Mouse (Mus musculus): ENCODE measurements around the gene Rapgef6. TPM values are rescaled to one million over a fixed set of nuclear protein-coding genes. Genes with fewer than 3 reads are reported as not detected.

The Rapgef6 gene
- polyA plus RNA-seq, 1 experiment from 2014 or later: 27.2 TPM

DNA sequence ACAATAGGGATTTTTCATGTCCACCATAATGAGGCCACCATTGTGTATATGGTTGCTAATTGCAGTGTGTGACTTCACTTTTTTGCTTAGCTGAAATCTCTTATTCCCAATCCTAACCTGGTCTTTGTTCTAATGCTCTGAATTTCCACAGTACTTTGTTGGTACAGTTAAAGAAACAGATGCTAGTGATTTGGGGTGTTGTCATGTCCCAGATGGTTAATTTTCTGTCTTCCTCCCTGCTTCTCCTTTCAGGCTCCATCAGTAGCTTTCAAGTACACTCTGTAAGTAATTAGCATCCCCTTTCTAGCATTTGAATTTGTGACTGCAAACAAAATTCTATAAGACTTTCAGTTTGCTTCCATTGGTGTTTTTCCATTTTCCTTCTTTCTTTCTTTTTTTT lies 17.7 kb downstream of the Rapgef6 start:
- DNase-seq (ENCODE audit: low spot score) (no peak), ATAC-seq (replicated peaks; ENCODE audit: low FRiP score) (no peak)
- no peak overlapping the region for H3K27ac ChIP-seq (ENCODE audit: low read depth, low read length)
- H3K4me1 ChIP-seq (replicated peaks; ENCODE audit: control insufficient read depth, insufficient read depth, low read length): peaks cover 13% of the 10 kb centered on the region
- no peaks in the 10 kb centered on the region for H3K27me3 ChIP-seq (replicated peaks; ENCODE audit: control insufficient read depth, insufficient read depth, low read length)
- no peaks in the 10 kb centered on the region for H3K36me3 ChIP-seq (ENCODE audit: control insufficient read depth, insufficient read depth, low read length)
- H3K9ac ChIP-seq (ENCODE audit: low read depth, low read length): no peak overlapping the region
- H3K4me3 ChIP-seq (ENCODE audit: low read depth, low read length): no peak overlapping the region
- no peak overlapping the region for H3K4me2 ChIP-seq
- H3K9me3 ChIP-seq (ENCODE audit: control insufficient read depth, low read length): no peaks in the 10 kb centered on the region

GRCm38 (mm10) chr11:54542414-54542813 lies 19.8 kb downstream of the Rapgef6 start:
- H3K4me3 ChIP-seq (ENCODE audit: low read depth, low read length): no peak overlapping the region
- ATAC-seq (replicated peaks; ENCODE audit: low FRiP score): peak; percentile 85
- no peaks in the 10 kb centered on the region for H3K9me3 ChIP-seq (ENCODE audit: control insufficient read depth, low read length)
- no peak overlapping the region for H3K9ac ChIP-seq (ENCODE audit: low read depth, low read length)
- H3K4me2 ChIP-seq: peak overlapping the region; percentile 23; the same call in 1 of the 2 replicates
- DNase-seq (ENCODE audit: low spot score): no peak
- H3K27ac ChIP-seq (ENCODE audit: low read depth, low read length): no peak overlapping the region
- H3K36me3 ChIP-seq (ENCODE audit: control insufficient read depth, insufficient read depth, low read length): 0 out of 2 replicates have a peak, but pooled peaks cover 2% of the 10 kb centered on the region
- no peaks in the 10 kb centered on the region for H3K27me3 ChIP-seq (replicated peaks; ENCODE audit: control insufficient read depth, insufficient read depth, low read length)
- peaks cover 10% of the 10 kb centered on the region for H3K4me1 ChIP-seq (replicated peaks; ENCODE audit: control insufficient read depth, insufficient read depth, low read length)

DNA sequence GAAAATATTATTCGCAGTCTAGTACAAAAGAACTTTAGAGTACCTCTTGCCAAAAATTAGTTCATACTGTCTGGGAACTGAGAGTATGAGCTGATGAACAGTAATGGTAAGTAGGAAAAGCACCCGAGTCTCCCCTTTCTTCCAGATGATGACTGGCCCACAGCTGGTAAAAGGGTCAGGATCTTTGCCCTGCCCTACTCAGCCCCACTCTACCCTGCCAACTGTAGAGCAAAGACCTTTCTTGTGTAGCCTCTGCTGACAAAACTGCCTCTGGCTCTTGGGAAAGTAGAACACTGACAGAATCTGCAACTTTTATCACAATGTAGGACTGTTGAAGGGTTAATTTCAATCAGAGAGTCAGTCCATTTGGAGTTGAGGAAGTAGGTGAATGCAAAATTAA lies 32.3 kb downstream of the Rapgef6 start:
- H3K4me2 ChIP-seq: no peak overlapping the region
- no peak overlapping the region for H3K27ac ChIP-seq (ENCODE audit: low read depth, low read length)
- H3K36me3 ChIP-seq (ENCODE audit: control insufficient read depth, insufficient read depth, low read length): no peaks in the 10 kb centered on the region
- no peaks in the 10 kb centered on the region for H3K27me3 ChIP-seq (replicated peaks; ENCODE audit: control insufficient read depth, insufficient read depth, low read length)
- no peak for DNase-seq (ENCODE audit: low spot score)
- no peaks in the 10 kb centered on the region for H3K4me1 ChIP-seq (replicated peaks; ENCODE audit: control insufficient read depth, insufficient read depth, low read length)
- H3K4me3 ChIP-seq (ENCODE audit: low read depth, low read length): no peak overlapping the region
- ATAC-seq (replicated peaks; ENCODE audit: low FRiP score): no peak
- 89% methylated on average over 2 of the region's 2 CpGs for WGBS
- no peaks in the 10 kb centered on the region for H3K9me3 ChIP-seq (ENCODE audit: control insufficient read depth, low read length)
- no peak overlapping the region for H3K9ac ChIP-seq (ENCODE audit: low read depth, low read length)

DNA sequence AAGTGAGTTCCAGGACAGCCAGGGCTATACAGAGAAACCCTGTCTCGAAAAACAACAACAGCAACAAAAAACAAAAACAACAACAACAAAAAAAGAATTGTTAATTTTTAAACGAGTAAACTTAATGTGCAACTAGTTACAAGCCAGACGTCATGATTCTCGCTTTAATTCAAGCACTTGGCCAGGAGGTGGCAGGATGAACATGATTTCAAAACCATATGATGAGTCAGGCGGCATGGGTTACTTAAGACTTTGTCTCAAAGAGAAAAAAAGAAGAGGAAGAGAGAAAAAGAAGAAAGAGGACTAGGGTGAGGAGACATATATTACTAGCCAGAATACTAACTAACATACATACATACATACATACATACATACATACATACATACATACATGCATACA lies 40.1 kb downstream of the Rapgef6 start:
- Histone ChIP-seq H3K27me3 (replicated peaks; ENCODE audit: control insufficient read depth, insufficient read depth, low read length) (no peaks in the 10 kb centered on the region), H3K4me2 (no peak overlapping the region), H3K36me3 (ENCODE audit: control insufficient read depth, insufficient read depth, low read length) (no peaks in the 10 kb centered on the region), H3K27ac (ENCODE audit: low read depth, low read length) (no peak overlapping the region), H3K4me3 (ENCODE audit: low read depth, low read length) (no peak overlapping the region), H3K9me3 (ENCODE audit: control insufficient read depth, low read length) (no peaks in the 10 kb centered on the region), H3K9ac (ENCODE audit: low read depth, low read length) (no peak overlapping the region), H3K4me1 (replicated peaks; ENCODE audit: control insufficient read depth, insufficient read depth, low read length) (no peaks in the 10 kb centered on the region)
- ATAC-seq (replicated peaks; ENCODE audit: low FRiP score): no peak
- WGBS: 89% methylated on average over 5 of the region's 5 CpGs
- DNase-seq (ENCODE audit: low spot score): no peak

DNA sequence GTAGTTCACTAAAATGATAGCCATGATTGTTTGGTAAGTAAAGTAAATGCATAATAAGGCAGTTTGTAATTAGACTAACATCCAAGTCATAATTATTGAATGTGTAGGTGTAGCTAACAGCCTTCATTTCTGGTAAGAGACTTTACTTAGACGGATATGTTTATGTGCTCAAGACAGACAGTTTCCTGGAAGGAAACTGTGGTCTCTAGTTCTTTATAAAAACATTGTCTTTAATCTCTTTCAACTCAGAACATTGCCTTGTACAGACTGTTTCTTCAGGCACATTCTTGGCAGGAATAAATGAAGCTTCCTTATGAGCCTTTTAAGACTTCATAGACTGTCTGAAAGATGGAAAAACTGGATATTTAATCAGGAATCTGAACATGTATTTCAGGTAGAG lies 45.3 kb downstream of the Rapgef6 start:
- no peak overlapping the region for H3K9ac ChIP-seq (ENCODE audit: low read depth, low read length)
- no peaks in the 10 kb centered on the region for H3K9me3 ChIP-seq (ENCODE audit: control insufficient read depth, low read length)
- no peak overlapping the region for H3K4me2 ChIP-seq
- ATAC-seq (replicated peaks; ENCODE audit: low FRiP score): no peak
- 49% methylated on average over 1 of the region's 1 CpGs for WGBS
- DNase-seq (ENCODE audit: low spot score): no peak
- no peaks in the 10 kb centered on the region; the same call in 1 of the 2 replicates for H3K36me3 ChIP-seq (ENCODE audit: control insufficient read depth, insufficient read depth, low read length)
- no peaks in the 10 kb centered on the region for H3K27me3 ChIP-seq (replicated peaks; ENCODE audit: control insufficient read depth, insufficient read depth, low read length)
- no peaks in the 10 kb centered on the region for H3K4me1 ChIP-seq (replicated peaks; ENCODE audit: control insufficient read depth, insufficient read depth, low read length)
- no peak overlapping the region for H3K27ac ChIP-seq (ENCODE audit: low read depth, low read length)
- no peak overlapping the region for H3K4me3 ChIP-seq (ENCODE audit: low read depth, low read length)

DNA sequence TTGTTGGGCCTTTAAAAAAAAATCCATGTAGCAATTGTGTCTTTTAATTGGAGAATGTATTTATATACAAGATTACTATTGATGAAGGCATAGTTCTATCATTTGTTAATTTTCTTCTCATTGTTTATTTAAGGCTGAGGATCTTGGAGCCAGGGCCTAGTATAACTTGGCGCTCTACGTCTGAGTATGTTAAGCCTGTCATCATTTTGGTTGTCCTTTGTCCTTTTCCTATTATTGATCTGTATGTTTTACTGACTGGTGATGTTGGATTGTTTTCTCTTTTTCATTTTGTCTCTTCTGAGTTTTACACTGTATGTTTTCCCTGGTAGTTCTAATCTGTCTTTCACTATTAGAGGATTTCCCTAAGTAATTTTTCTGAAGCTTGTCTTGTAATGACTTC lies 52.1 kb downstream of the Rapgef6 start:
- no peak for DNase-seq (ENCODE audit: low spot score)
- Histone ChIP-seq H3K4me2 (no peak overlapping the region), H3K9me3 (ENCODE audit: control insufficient read depth, low read length) (no peaks in the 10 kb centered on the region), H3K27ac (ENCODE audit: low read depth, low read length) (no peak overlapping the region), H3K9ac (ENCODE audit: low read depth, low read length) (no peak overlapping the region), H3K36me3 (ENCODE audit: control insufficient read depth, insufficient read depth, low read length) (no peaks in the 10 kb centered on the region; the same call in 1 of the 2 replicates), H3K4me3 (ENCODE audit: low read depth, low read length) (no peak overlapping the region), H3K27me3 (replicated peaks; ENCODE audit: control insufficient read depth, insufficient read depth, low read length) (no peaks in the 10 kb centered on the region), H3K4me1 (replicated peaks; ENCODE audit: control insufficient read depth, insufficient read depth, low read length) (no peaks in the 10 kb centered on the region)
- ATAC-seq (replicated peaks; ENCODE audit: low FRiP score): no peak
- WGBS: 89% methylated on average over 2 of the region's 2 CpGs

DNA sequence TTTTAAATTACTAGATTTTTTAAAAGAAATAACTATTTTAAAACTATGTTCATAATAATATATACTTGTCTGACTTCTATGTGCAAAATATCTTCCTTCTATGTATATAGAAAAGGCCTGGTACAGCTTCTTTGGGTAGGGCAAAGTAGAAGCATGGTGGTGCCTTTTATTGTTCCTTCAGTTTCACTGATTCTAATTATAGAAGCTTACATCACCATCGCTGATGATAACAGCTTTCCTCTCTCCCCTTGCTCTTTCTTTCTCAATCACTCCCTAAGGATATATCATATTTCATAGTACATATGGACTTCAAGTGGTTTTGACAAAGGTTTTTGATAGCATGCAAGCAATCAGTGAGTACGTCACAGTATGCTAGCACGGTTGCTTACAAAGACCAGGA lies 69.9 kb downstream of the Rapgef6 start:
- 72% methylated on average over 3 of the region's 3 CpGs for WGBS
- Histone ChIP-seq H3K36me3 (ENCODE audit: control insufficient read depth, insufficient read depth, low read length) (no peaks in the 10 kb centered on the region), H3K27me3 (replicated peaks; ENCODE audit: control insufficient read depth, insufficient read depth, low read length) (no peaks in the 10 kb centered on the region), H3K27ac (ENCODE audit: low read depth, low read length) (no peak overlapping the region), H3K4me2 (no peak overlapping the region), H3K4me1 (replicated peaks; ENCODE audit: control insufficient read depth, insufficient read depth, low read length) (peaks cover 7% of the 10 kb centered on the region), H3K9me3 (ENCODE audit: control insufficient read depth, low read length) (no peaks in the 10 kb centered on the region), H3K4me3 (ENCODE audit: low read depth, low read length) (no peak overlapping the region), H3K9ac (ENCODE audit: low read depth, low read length) (no peak overlapping the region)
- DNase-seq (ENCODE audit: low spot score): no peak
- ATAC-seq (replicated peaks; ENCODE audit: low FRiP score): no peak

- no peak overlapping the region for H3K9ac ChIP-seq (ENCODE audit: low read depth, low read length)
- WGBS: 68% methylated on average over 2 of the region's 2 CpGs
These were observed 71.4 kb downstream of the Rapgef6 start for GRCm38 (mm10) chr11:54594049-54594448.

DNA sequence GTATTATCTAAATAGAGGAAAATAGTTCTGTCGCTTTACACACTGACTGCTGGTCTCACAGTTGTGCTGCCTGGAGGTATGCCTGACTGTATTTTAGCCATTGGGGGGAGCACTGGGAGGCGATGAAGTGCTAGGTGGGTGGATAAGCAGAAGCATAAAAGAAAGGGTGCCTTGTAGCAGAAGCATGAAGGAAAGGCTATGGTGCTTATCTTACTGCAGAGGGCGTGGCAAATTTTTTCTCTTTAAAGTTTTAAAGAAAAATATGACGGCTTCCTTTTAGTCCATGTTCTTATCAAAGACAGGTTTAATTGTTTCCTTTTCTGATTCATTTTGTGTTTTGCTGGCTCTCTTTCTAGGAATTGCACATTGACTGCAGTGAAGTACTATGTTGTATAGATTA lies 72.4 kb downstream of the Rapgef6 start:
- Histone ChIP-seq H3K4me1 (replicated peaks; ENCODE audit: control insufficient read depth, insufficient read depth, low read length) (peaks cover 11% of the 10 kb centered on the region), H3K4me3 (ENCODE audit: low read depth, low read length) (no peak overlapping the region), H3K27me3 (replicated peaks; ENCODE audit: control insufficient read depth, insufficient read depth, low read length) (no peaks in the 10 kb centered on the region), H3K36me3 (ENCODE audit: control insufficient read depth, insufficient read depth, low read length) (no peaks in the 10 kb centered on the region), H3K9me3 (ENCODE audit: control insufficient read depth, low read length) (no peaks in the 10 kb centered on the region), H3K9ac (ENCODE audit: low read depth, low read length) (no peak overlapping the region), H3K4me2 (no peak overlapping the region), H3K27ac (ENCODE audit: low read depth, low read length) (no peak overlapping the region)
- ATAC-seq (replicated peaks; ENCODE audit: low FRiP score) (peak; percentile 77), DNase-seq (ENCODE audit: low spot score) (no peak)
- 55% methylated on average over 4 of the region's 4 CpGs for whole genome bisulfite sequencing

More at GRCm38 (mm10) chr11:54594049-54594448, 71.4 kb downstream of the Rapgef6 start:
- H3K4me3 ChIP-seq (ENCODE audit: low read depth, low read length): no peak overlapping the region
- no peaks in the 10 kb centered on the region for H3K9me3 ChIP-seq (ENCODE audit: control insufficient read depth, low read length)
- H3K36me3 ChIP-seq (ENCODE audit: control insufficient read depth, insufficient read depth, low read length): no peaks in the 10 kb centered on the region
- no peak overlapping the region for H3K27ac ChIP-seq (ENCODE audit: low read depth, low read length)
- peaks cover 11% of the 10 kb centered on the region for H3K4me1 ChIP-seq (replicated peaks; ENCODE audit: control insufficient read depth, insufficient read depth, low read length)
- ATAC-seq (replicated peaks; ENCODE audit: low FRiP score) (no peak), DNase-seq (ENCODE audit: low spot score) (no peak)
- no peak overlapping the region for H3K4me2 ChIP-seq
- H3K27me3 ChIP-seq (replicated peaks; ENCODE audit: control insufficient read depth, insufficient read depth, low read length): no peaks in the 10 kb centered on the region
